Mouse (Mus musculus) lung, embryonic 14.5 days (tissue): Measurements from ENCODE around the gene R3hdml. TPM values are rescaled to one million over a fixed set of nuclear protein-coding genes. Genes with fewer than 3 reads are reported as not detected.

Experiments
- ATAC-seq: fragments of 200-750 bp; cut with Nextera tagmentation; 2 replicates; pipeline ENCODE4 v1.8.0; 2017; ENCODE audit warnings: mild to moderate bottlenecking, moderate TSS enrichment, moderate library complexity; ENCODE audit not compliant: insufficient read depth
- DNase-seq: peaks from one replicate; pipeline ENCODE4 v3.0.0-alpha.2; 2015
- H3K27ac ChIP-seq: fragments of 300-500 bp; sonication (generic); 2 replicates; pipeline ENCODE4 v1.5.1; 2014; ENCODE audit warnings: low read depth, mild to moderate bottlenecking, moderate library complexity
- H3K27me3 ChIP-seq: fragments of 300-500 bp; sonication (generic); 2 replicates; pipeline ENCODE4 v1.6.1; 2014; ENCODE audit warnings: low read length, control low read depth; ENCODE audit not compliant: insufficient read depth
- H3K36me3 ChIP-seq: fragments of 300-500 bp; sonication (generic); 2 replicates; pipeline ENCODE4 v1.6.1; 2014; ENCODE audit warnings: control low read depth; ENCODE audit not compliant: insufficient read depth
- H3K4me1 ChIP-seq: fragments of 300-500 bp; sonication (generic); 2 replicates; pipeline ENCODE4 v1.6.1; 2014; ENCODE audit warnings: antibody characterized with exemption, control low read depth; ENCODE audit not compliant: insufficient read depth
- H3K4me2 ChIP-seq: fragments of 300-500 bp; sonication (generic); 2 replicates; pipeline ENCODE4 v1.6.1; 2014; ENCODE audit warnings: mild to moderate bottlenecking
- H3K4me3 ChIP-seq: fragments of 300-500 bp; sonication (generic); 2 replicates; pipeline ENCODE4 v1.5.1; 2014; ENCODE audit warnings: low read depth, low read length
- H3K9ac ChIP-seq: fragments of 300-500 bp; sonication (generic); 2 replicates; pipeline ENCODE4 v1.6.1; 2014
- H3K9me3 ChIP-seq: fragments of 300-500 bp; sonication (generic); 2 replicates; pipeline ENCODE4 v1.6.1; 2016; ENCODE audit warnings: low read depth, low read length, control low read depth
- CTCF ChIP-seq: IDR thresholded peaks from 2 replicates; pipeline ENCODE4 v1.5.1; 2016; ENCODE audit warnings: antibody characterized with exemption, low read depth
- WGBS: fragments of 180-500 bp; shearing (Covaris S2); extraction: QIAGEN DNeasy Blood & Tissue Kit; methylation state at CpG from one replicate; pipeline ENCODE4 v1.1.7; 2014; 5-methylcytosine and 5-hydroxymethylcytosine counted together
- polyA plus RNA-seq: library from polyadenylated mRNA; unstranded; fragments of >200 nt; fragmentation: Nextera tagmentation; extraction: Ambion mirVana; gene quantifications from 2 replicates; pipeline ENCODE4 v1.2.1, GENCODE M21; 2014

The R3hdml gene
- polyA plus RNA-seq, 1 experiment from 2014 or later: not detected

DNA sequence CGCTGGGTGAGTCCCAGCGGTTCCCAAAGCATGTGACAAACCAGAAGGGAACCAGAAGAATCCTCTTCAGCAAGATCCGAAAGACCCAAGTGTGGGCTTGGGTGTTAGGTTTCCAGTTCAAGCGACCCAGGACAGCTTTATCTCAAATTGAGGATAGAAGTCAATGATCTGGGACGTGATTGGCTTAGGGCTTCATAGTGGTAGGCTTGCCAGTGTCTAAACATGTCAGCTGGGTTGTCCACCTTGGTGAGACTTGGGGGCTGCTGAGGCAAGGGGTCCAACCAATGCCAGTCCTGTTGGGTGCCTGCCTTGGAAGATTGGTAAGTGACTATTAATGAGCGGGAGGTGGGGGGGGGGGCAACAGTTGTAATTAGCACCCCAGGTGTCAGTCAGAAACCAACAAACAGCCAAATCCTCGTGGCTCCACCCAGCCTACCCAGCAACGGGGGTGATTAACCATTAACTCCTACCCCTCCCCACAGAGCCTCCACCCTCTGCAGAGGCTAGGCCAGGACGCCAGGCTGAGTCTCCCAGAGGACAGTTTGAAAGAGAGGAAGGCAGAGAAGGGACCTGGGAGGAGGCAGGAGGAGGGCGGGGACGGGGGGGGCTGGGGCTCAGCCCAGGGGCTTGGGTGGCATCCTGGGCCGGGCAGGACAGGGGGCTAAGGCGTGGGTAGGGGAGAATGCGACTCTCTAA is 54.7 kb downstream of the R3hdml start:
- Histone ChIP-seq H3K36me3 (no peaks in the 10 kb centered on the region), H3K9me3 (no peaks in the 10 kb centered on the region), H3K4me1 (no peaks in the 10 kb centered on the region), H3K27ac (no peak overlapping the region), H3K27me3 (no peaks in the 10 kb centered on the region), H3K4me3 (no peak overlapping the region), H3K4me2 (no peak overlapping the region), H3K9ac (no peak overlapping the region)
- 59% methylated on average over 14 of the region's 14 CpGs for WGBS
- DNase-seq: no peak
- no peak for ATAC-seq
- TF ChIP-seq CTCF: no peak

DNA sequence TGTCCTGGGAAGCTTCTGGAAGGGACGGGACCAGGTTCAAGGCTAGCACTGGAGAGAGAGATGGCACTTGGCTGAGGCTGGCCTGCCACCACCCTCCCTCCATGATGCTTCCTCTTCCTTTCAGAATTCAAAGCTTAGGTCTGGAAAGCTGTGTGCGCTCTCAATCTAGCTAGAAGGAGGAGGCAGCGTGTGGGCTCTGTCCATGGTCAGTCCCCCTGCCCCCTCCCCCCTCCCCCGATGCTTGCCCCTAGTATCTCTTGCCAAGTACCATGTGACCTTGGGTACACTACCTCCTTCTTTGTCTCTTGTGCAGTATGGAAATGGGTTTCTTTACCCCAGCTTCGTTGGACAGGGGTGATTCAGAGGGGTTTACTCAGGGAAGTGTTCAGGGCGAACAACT is 56.7 kb downstream of the R3hdml start:
- TF ChIP-seq CTCF: no peak
- WGBS: 64% methylated on average over 6 of the region's 6 CpGs
- no peak overlapping the region for H3K9ac ChIP-seq
- no peaks in the 10 kb centered on the region for H3K9me3 ChIP-seq
- H3K27ac ChIP-seq: no peak overlapping the region
- no peaks in the 10 kb centered on the region for H3K4me1 ChIP-seq
- no peak overlapping the region for H3K4me2 ChIP-seq
- no peaks in the 10 kb centered on the region for H3K27me3 ChIP-seq
- H3K4me3 ChIP-seq: no peak overlapping the region
- ATAC-seq (no peak), DNase-seq (no peak)
- H3K36me3 ChIP-seq: no peaks in the 10 kb centered on the region

DNA sequence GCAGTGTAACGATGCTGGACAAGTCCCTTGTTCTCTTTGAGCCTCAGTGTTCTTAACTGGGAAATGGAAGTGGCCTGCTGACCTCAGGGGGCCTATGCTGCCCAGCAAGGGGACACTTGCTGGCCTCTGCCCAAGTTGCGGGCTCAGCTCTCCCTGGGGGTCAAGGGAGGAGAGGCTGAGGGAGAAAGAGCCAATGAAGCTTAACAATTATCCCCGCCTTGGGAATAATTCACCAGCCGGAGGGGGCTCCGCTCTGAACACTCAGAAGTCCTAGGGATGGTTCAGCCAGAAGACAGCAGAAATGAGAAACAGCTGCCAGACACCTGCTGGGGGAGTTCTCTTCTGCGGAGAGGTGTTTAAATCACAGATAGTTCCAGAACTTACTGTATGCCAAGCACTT is 57.7 kb downstream of the R3hdml start:
- H3K27me3 ChIP-seq: no peaks in the 10 kb centered on the region
- H3K4me1 ChIP-seq: no peaks in the 10 kb centered on the region
- no peak overlapping the region for H3K4me3 ChIP-seq
- H3K9me3 ChIP-seq: no peaks in the 10 kb centered on the region
- H3K9ac ChIP-seq: no peak overlapping the region
- no peak overlapping the region for H3K27ac ChIP-seq
- no peak for TF ChIP-seq CTCF
- no peak overlapping the region for H3K4me2 ChIP-seq
- WGBS: 57% methylated on average over 6 of the region's 6 CpGs
- DNase-seq (no peak), ATAC-seq (no peak)
- no peaks in the 10 kb centered on the region for H3K36me3 ChIP-seq

Other genes starting within 250 kb of the R3hdml start
- 2.7 and 2.9 TPM in 2 replicates for gene Jph2, start 94.3 kb upstream of the R3hdml start, polyA plus RNA-seq
- 90.7 and 91.9 TPM in 2 replicates for gene Oser1, start 67.6 kb upstream of the R3hdml start, polyA plus RNA-seq
- 0.91 and 1.1 TPM in 2 replicates for gene Gdap1l1, start 53.8 kb upstream of the R3hdml start, polyA plus RNA-seq
- 8.6 and 10.1 TPM in 2 replicates for gene Fitm2, start 19.7 kb upstream of the R3hdml start, polyA plus RNA-seq
- 0.11 TPM in 1 of 2 replicates, not detected in the other for gene Hnf4a, start 14.5 kb downstream of the R3hdml start, polyA plus RNA-seq
- gene Ttpal, start 110.0 kb downstream of the R3hdml start, polyA plus RNA-seq: 37.3 and 41.1 TPM in 2 replicates
- gene Serinc3, start 152.8 kb downstream of the R3hdml start, polyA plus RNA-seq: 56.2 and 62.5 TPM in 2 replicates
- 143 and 145 TPM in 2 replicates for gene Pkig, start 166.1 kb downstream of the R3hdml start, polyA plus RNA-seq